Mouse (Mus musculus) gastrocnemius, adult 2 months (tissue): ENCODE measurements around the gene Sox15. TPM values are rescaled to one million over a fixed set of nuclear protein-coding genes. Genes with fewer than 3 reads are reported as not detected.
"Not testable (repeated sequence)": the region's sequence is repeated elsewhere in the genome, so short reads cannot be mapped to it uniquely, and the experiment has no call there.

ENCODE experiments used
- DNase-seq: peaks from one replicate; pipeline ENCODE4 v3.0.0; 2022
- H3K27ac ChIP-seq: fragments of 200-600 bp; 2 replicates; pipeline ENCODE4 v1.8.1; 2022; ENCODE audit warnings: mild to moderate bottlenecking
- H3K4me3 ChIP-seq: fragments of 200-600 bp; 2 replicates; pipeline ENCODE4 v1.8.1; 2022; ENCODE audit warnings: mild to moderate bottlenecking, moderate library complexity
- CTCF ChIP-seq: fragments of 200-600 bp; IDR thresholded peaks from 2 replicates; pipeline ENCODE4 v1.8.1; 2022; ENCODE audit warnings: antibody characterized with exemption, mild to moderate bottlenecking, moderate library complexity
- intact Hi-C: fragments of 180-260 bp; cut with DNase I; formaldehyde crosslinking; loops from one replicate; pipeline ENCODE4 v1.15.1; 2025
- long read RNA-seq, 2 experiments: library from polyadenylated mRNA; stranded (forward); transcript quantifications; one replicate each; pipeline ENCODE4 v2.0.0; 2021
- total RNA-seq, 2 experiments: library from RNA; stranded (reverse); gene quantifications; 2 replicates each; pipeline ENCODE4 v1.2.3; 2021

The Sox15 gene
- not detected for total RNA-seq
- long read RNA-seq, experiment 1, result 0 reads
- long read RNA-seq, experiment 2, result 0 reads

- intact Hi-C loops, result loop anchor here (2.0 kb wide), 1 partner anchor 27 kb away; no protein-coding TSS in a partner anchor
- peak within 1 kb of the TSS; percentile 24; the same call in 1 of the 2 replicates for H3K27ac ChIP-seq
- H3K4me3 ChIP-seq, result no peak within 1 kb of the TSS
- TF ChIP-seq CTCF, result peak; percentile 87
- DNase-seq, result peak; percentile 72
Observed at GRCm38 (mm10) chr11:69655264-69656064, at the start of gene Sox15. Gene Sox15, plus strand, starts transcription at chr11:69655314.

- TF ChIP-seq CTCF, result no peak
- Histone ChIP-seq H3K4me3 (peak within 1 kb of the TSS; percentile 87), H3K27ac (peak within 1 kb of the TSS; percentile 93)
- intact Hi-C loops, result no loop called here
- DNase-seq, result peak; percentile 89
Observed at GRCm38 (mm10) chr11:69605726-69606490, 49.2 kb upstream of the Sox15 start, which contains the start of gene Atp1b2. Gene Atp1b2, minus strand, starts transcription at chr11:69605942.

- H3K27ac ChIP-seq, result peak overlapping the region; percentile 93
Observed at GRCm38 (mm10) chr11:69606491-69606795, 48.7 kb upstream of the Sox15 start.

GRCm38 (mm10) chr11:69606832-69607231 is 48.3 kb upstream of the Sox15 start:
- intact Hi-C loops, result no loop called here
- Histone ChIP-seq H3K27ac (no peak overlapping the region), H3K4me3 (no peak overlapping the region)
- TF ChIP-seq CTCF, result no peak
- no peak for DNase-seq

More at GRCm38 (mm10) chr11:69606491-69606795, 48.7 kb upstream of the Sox15 start:
- DNase-seq, result no peak
- intact Hi-C loops, result no loop called here
- H3K4me3 ChIP-seq, result peak overlapping the region; percentile 87
- TF ChIP-seq CTCF, result no peak

GRCm38 (mm10) chr11:69608525-69608924 is 46.6 kb upstream of the Sox15 start:
- Histone ChIP-seq H3K27ac (no peak overlapping the region), H3K4me3 (no peak overlapping the region)
- no peak for DNase-seq
- TF ChIP-seq CTCF, result no peak
- intact Hi-C loops, result no loop called here

- TF ChIP-seq CTCF, result no peak
- Histone ChIP-seq H3K4me3 (no peak overlapping the region), H3K27ac (no peak overlapping the region)
- intact Hi-C loops, result no loop called here
- no peak for DNase-seq
Observed at GRCm38 (mm10) chr11:69609416-69609815, 45.7 kb upstream of the Sox15 start.

GRCm38 (mm10) chr11:69610899-69611298 is 44.2 kb upstream of the Sox15 start:
- H3K27ac ChIP-seq, result no peak overlapping the region
- no peak for TF ChIP-seq CTCF
- DNase-seq, result no peak
- no peak overlapping the region for H3K4me3 ChIP-seq
- intact Hi-C loops, result no loop called here

GRCm38 (mm10) chr11:69613553-69614256 is 41.4 kb upstream of the Sox15 start:
- peak; percentile 90 for DNase-seq
- peak overlapping the region; percentile 80 for H3K27ac ChIP-seq
- intact Hi-C loops, result loop anchor here (1.0 kb wide), 2 partner anchors 34 to 67 kb away; no protein-coding TSS in a partner anchor
- TF ChIP-seq CTCF, result peak; percentile 86
- H3K4me3 ChIP-seq, result peak overlapping the region; percentile 63

GRCm38 (mm10) chr11:69614257-69614588 is 40.9 kb upstream of the Sox15 start:
- intact Hi-C loops, result loop anchor here (1.0 kb wide), 1 partner anchor 68 kb away; no protein-coding TSS in a partner anchor
- peak overlapping the region; percentile 63 for H3K4me3 ChIP-seq
- not testable (repeated sequence) for DNase-seq, H3K27ac ChIP-seq

- H3K4me3 ChIP-seq, result no peak overlapping the region
- H3K27ac ChIP-seq, result peak overlapping the region; percentile 65
- peak; percentile 52 for DNase-seq
- TF ChIP-seq CTCF, result peak; percentile 26; the same call in 1 of the 2 replicates
- intact Hi-C loops, result no loop called here
Observed at GRCm38 (mm10) chr11:69616781-69617180, 38.3 kb upstream of the Sox15 start.

GRCm38 (mm10) chr11:69617805-69618204 is 37.3 kb upstream of the Sox15 start, which contains the start of gene Shbg:
Gene Shbg, minus strand, starts transcription at chr11:69617905.
- no peak for DNase-seq
- intact Hi-C loops, result no loop called here
- no peak for TF ChIP-seq CTCF
- no peak within 1 kb of the TSS for H3K4me3 ChIP-seq
- H3K27ac ChIP-seq, result peak within 1 kb of the TSS; percentile 65

- no peak for TF ChIP-seq CTCF
- no peak overlapping the region for H3K4me3 ChIP-seq
- no peak overlapping the region for H3K27ac ChIP-seq
- intact Hi-C loops, result no loop called here
- DNase-seq, result no peak
Observed at GRCm38 (mm10) chr11:69620394-69621081, 34.6 kb upstream of the Sox15 start.
